Mouse (Mus musculus): Measurements from ENCODE around the gene Cyp46a1.

Cyp46a1 gene

DNA sequence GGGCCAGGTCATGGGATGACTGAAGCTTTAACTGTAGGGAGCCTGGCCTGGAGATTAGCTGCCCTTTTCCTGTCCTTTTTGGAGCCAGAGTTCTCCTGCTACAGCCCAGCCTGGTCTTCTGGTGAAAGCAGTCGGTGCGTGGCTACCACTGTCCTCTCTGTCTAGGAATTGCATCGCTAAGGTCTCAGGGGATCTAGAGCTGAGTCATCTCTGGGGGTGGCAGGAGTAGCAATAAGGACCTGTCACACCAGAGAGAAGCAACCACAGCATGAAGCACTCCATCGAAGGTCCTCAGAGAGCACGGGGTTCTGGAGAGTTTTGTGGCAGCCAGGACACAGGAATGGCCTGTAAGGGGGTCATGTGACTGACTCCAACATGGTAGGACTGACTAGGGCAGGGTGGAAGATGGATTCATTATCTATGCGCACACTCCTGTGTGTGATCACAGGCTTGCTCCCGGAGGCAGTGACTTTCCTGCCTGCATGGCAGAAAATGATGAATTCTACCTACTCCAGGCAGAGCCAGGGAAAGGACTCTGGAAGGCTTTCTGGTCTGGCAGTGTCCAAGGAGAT lies 23.6 kb upstream of the Cyp46a1 start:
- in situ Hi-C loops (cut with MboI; ENCODE audit: low sequenced_read_pairs) = no loop called here

- in situ Hi-C loops (cut with MboI; ENCODE audit: low sequenced_read_pairs) = no loop called here
Measured at GRCm38 (mm10) chr12:108311741-108312290, 22.4 kb upstream of the Cyp46a1 start.

- in situ Hi-C loops (cut with MboI; ENCODE audit: low sequenced_read_pairs) = no loop called here
Measured at GRCm38 (mm10) chr12:108312432-108312851, 21.7 kb upstream of the Cyp46a1 start.

DNA sequence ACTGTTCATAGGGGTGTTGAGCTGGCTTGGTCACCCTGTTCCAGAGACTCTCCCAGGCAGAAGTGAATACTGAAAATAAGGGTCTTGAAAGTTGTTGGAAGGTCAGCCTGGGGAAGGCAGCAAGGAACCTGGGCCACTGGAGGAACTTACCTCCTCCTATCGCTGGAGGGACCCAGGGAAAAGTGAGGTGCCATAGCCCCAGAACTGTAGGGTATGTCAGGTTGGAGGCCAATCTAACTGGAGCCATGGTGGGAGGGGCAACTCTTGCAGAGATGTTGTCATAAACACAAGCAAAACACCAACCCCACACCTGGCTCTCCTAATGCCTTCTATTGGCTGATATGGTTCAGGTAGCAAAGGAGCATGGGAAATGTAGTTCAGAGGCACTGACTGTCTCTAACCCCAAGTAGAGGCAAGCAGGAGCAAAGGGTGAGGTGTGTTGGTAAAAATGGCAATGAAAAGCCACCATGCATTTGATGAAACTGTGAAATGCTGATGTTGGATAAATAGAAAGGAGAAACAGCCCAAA lies 20.9 kb upstream of the Cyp46a1 start:
- in situ Hi-C loops (cut with MboI; ENCODE audit: low sequenced_read_pairs) = no loop called here

DNA sequence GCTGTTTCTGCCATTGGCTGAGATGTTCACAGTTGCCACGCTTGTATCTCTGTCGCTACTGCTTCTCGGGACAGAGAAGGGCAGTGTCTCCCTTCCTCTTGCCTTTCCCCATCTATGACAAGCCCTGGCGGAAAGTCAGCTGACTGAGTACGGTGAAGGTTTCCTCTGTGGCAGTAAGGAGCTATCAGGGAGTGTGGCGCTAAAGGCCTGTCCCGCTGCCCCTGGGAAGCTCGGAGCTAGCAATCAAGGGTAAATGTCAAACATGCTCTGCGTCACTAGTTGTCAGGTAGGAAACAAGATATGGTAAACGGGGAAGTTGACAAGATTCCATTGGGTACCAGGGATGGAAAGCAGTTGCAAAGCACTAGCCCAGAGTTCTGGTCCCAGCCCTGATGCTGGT lies 18.4 kb upstream of the Cyp46a1 start:
- in situ Hi-C loops (cut with MboI; ENCODE audit: low sequenced_read_pairs) = no loop called here

GRCm38 (mm10) chr12:108316655-108317054 lies 17.5 kb upstream of the Cyp46a1 start:
- in situ Hi-C loops (cut with MboI; ENCODE audit: low sequenced_read_pairs) = no loop called here

DNA sequence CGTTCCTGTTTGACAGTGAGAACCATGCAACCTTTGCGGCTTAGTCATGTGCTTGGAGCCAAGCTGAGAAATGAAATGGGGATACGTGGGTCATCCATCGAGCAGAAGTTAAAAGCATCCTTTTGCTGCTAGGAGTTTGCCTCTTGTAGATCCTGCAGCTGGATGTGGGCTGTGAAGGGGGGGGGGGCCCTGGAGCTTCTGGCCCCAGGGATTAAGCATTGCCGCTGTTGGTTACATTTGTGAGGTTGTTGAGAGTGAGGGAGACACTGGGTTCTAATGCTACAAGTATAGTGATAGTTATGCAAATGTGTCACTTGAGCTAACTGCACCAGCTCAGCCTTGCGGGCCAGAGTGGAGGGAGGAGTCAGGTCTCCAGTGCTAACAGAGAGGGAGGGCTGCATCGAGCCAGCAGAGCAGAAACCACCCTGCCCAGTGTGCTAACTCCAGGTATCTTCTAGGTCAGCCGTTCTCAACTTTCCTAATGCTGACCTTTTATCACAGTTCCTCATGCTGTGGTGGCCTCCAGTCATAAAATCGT lies 16.9 kb upstream of the Cyp46a1 start:
- in situ Hi-C loops (cut with MboI; ENCODE audit: low sequenced_read_pairs) = no loop called here

DNA sequence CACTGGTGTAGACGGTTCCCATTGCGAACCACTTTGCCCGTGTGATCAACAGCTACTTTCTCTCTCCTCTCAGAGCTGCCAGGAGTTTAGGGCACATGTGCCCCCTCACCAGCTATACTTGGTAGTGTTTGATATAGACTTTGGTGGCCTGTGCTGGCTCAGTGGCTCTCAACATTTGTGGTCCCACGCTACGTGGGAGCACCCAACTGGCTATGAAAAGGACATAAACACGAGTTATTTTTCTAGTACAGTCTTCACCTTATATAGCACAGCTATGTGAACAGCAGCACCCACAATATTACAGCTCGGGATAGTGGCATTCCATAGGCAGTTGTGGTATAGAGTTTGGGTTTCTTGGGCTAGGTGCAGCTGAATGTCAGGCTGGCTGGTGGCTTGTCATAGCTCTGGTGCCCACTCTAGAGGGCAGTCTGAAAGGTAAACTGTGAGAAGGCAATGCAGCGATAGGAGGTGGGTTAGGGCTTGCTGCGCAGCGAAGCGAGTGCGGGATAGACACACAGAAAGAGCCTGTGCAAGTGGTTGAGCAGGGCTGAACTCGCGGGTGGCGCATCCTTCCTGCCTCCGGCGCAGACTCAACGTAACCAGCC lies 16.3 kb upstream of the Cyp46a1 start:
- in situ Hi-C loops (cut with MboI; ENCODE audit: low sequenced_read_pairs) = no loop called here

- in situ Hi-C loops (cut with MboI; ENCODE audit: low sequenced_read_pairs) = no loop called here
Measured at GRCm38 (mm10) chr12:108318499-108318898, 15.7 kb upstream of the Cyp46a1 start.

GRCm38 (mm10) chr12:108320096-108320495 lies 14.1 kb upstream of the Cyp46a1 start:
- in situ Hi-C loops (cut with MboI; ENCODE audit: low sequenced_read_pairs) = no loop called here

DNA sequence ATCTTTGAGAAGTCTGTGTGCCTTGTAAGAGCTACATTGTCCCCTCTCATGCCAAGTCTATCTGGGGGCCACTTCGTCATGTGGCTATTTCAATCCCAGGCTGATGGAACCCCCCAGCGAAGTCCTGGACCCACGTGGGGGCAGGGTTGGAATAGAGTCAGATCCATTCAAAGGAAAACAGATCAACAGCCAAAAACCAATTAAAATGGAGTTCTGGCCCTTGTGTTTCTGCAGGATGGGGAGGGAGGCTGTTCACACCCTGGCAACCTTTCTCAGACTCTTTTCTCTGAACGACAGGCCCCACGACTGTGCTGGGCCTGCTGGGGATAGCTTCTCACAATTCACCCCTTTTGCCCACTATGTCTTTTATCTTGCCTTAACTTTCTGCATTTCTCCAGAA lies 7.8 kb upstream of the Cyp46a1 start:
- in situ Hi-C loops (cut with MboI; ENCODE audit: low sequenced_read_pairs) = no loop called here

- in situ Hi-C loops (cut with MboI; ENCODE audit: low sequenced_read_pairs) = no loop called here
Measured at GRCm38 (mm10) chr12:108327889-108328491, 6.2 kb upstream of the Cyp46a1 start.

- in situ Hi-C loops (cut with MboI; ENCODE audit: low sequenced_read_pairs) = no loop called here
Measured at GRCm38 (mm10) chr12:108333056-108333455, 1.1 kb upstream of the Cyp46a1 start.

- in situ Hi-C loops (cut with MboI; ENCODE audit: low sequenced_read_pairs) = no loop called here
Measured at GRCm38 (mm10) chr12:108333481-108333882, 699 bp upstream of the Cyp46a1 start.

GRCm38 (mm10) chr12:108334529-108334928 lies 348 bp downstream of the Cyp46a1 start:
- in situ Hi-C loops (cut with MboI; ENCODE audit: low sequenced_read_pairs) = no loop called here

DNA sequence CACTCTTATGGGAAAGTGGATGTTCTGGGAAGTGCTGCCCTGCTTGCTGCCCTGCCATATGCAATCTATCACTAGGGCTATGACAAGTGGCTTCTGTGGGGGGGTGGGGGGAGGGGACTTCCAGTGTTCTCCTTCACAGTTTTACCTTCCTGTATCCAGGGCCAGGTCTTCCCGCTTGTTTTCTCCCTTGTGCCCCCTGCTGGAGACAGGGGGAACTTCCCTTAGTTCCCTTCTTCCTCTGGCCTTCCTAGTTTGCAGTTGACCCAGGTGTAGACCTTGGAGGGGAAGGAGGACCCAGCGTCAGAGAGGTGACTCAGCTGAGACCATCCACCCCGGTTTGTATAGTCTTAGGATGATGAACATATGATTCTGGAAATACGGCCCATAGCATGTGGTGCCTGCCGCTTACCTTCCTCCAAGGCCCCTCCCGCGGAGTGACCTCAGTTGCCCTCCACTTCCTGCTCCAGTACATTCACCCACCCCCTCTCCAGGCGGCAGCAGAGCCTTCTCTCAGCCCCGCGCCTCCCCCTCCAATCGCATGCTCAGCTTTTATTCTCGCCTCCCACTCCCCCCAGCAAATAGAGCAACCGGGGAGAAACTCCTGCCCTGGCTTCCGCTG lies 4.5 kb downstream of the Cyp46a1 start:
- in situ Hi-C loops (cut with MboI; ENCODE audit: low sequenced_read_pairs) = no loop called here

DNA sequence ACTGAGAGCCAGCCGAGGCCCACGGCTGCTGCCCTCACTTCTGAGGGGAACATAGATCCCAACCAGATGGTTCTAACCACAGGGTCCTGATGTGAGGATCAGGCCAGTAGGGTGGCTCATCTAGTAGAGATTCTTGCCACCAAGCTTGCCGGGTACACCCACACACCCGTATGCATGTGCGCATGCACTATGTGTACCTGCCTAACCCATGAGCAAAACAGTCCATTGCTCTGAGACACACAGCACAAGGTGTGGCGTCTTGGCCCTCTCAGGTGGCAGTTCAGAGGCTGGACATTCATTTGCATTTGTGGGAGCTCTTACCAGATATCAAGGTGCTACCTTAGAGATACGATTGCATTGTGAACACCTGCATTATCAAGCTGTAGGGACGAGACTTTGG lies 14.0 kb downstream of the Cyp46a1 start:
- in situ Hi-C loops (cut with MboI; ENCODE audit: low sequenced_read_pairs) = no loop called here

DNA sequence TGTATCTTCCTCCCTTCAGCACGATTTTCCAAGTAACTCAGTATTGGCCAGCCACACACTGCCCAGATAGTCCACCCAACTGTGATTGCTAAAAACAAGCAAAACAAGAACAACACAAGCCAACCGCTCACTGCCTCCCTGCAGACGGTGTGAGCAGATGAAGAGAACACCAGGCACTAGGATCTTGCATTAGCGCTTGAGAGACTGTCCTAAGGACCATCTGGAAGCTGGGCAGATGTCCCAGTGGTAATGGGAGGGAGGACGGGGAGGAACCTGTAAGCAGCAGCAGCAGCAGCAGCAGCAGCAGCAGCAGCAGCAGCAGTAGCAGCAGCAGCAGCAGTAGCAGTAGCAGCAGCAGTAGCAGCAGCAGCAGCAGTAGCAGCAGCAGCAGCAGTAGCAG lies 14.8 kb downstream of the Cyp46a1 start:
- in situ Hi-C loops (cut with MboI; ENCODE audit: low sequenced_read_pairs) = no loop called here

DNA sequence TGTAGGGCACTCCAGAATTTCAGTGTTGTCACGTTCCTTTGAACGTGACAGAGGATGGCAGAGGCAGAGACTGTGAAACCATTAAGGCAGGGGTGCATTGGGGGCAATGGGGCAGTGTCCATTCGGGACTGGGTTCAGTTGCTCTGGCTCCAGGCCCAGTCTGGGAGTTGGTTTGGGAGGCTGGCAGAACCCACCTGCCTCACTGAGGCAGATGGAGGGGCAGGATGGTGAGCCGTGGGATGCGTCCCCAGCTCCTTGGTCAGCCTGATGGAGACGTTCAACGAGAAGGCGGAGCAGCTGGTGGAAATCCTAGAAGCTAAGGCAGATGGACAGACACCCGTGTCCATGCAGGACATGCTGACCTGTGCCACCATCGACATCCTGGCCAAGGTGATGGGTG lies 16.8 kb downstream of the Cyp46a1 start:
- in situ Hi-C loops (cut with MboI; ENCODE audit: low sequenced_read_pairs) = loop anchor here (25.0 kb wide), 1 partner anchor 136 kb away; no protein-coding TSS in a partner anchor

DNA sequence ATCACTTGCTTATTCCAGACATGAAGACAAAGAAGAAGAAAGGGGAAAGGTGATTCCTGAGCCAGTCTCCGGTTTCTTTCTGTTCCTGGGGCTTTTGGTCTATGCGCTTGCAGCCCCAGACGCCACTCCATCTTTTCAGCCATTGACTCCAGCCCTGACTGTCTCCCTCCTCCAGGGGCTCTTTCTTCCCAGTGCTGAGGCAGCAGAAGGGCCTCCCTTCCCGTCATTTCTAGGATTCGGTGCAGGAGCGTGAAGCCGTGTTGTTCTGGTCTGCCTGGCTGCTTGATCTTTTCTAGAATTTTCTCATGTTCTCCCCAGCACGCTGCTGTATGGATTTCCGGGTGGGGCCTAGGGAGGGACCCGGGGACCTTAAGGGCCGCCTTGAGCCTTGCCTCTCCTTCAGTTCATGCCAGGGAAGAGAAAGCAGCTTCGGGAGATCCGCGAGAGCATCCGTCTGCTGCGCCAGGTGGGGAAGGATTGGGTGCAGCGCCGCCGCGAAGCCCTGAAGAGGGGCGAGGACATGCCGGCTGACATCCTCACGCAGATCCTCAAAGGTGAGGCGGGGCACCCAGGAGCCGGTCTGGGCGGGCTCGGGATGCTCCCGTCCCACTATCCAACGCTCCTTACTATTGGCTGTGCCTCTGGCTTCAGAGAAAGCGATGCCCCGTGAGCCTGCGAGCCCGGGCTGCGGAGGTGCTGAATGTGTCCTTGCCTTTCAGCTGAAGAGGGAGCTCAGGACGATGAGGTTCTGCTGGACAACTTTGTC lies 18.4 kb downstream of the Cyp46a1 start:
- in situ Hi-C loops (cut with MboI; ENCODE audit: low sequenced_read_pairs) = loop anchor here (25.0 kb wide), 1 partner anchor 135 kb away; no protein-coding TSS in a partner anchor

All from CH12F3 (cell line).